Mouse (Mus musculus) midbrain, embryonic 16.5 days (tissue): ENCODE results near the gene Nrxn2. TPM values are rescaled to one million over a fixed set of nuclear protein-coding genes. Genes with fewer than 3 reads are reported as not detected.
A peak's percentile ranks its signal among the peaks of the same experiment; 100 is the strongest.

Experiments
- ATAC-seq: fragments of 200-750 bp; cut with Nextera tagmentation; 2 replicates; pipeline ENCODE4 v1.8.0; 2017; ENCODE audit warnings: moderate TSS enrichment
- H3K27ac ChIP-seq: fragments of 300-500 bp; sonication (generic); 2 replicates; pipeline ENCODE4 v1.5.1; 2014; ENCODE audit warnings: mild to moderate bottlenecking, low read length, mixed read lengths
- H3K27me3 ChIP-seq: fragments of 300-500 bp; sonication (generic); 2 replicates; pipeline ENCODE4 v1.6.1; 2014; ENCODE audit warnings: low read depth, low read length, mixed read lengths; ENCODE audit not compliant: control insufficient read depth, insufficient read depth
- H3K36me3 ChIP-seq: fragments of 300-500 bp; sonication (generic); 2 replicates; pipeline ENCODE4 v1.6.1; 2014; ENCODE audit warnings: mild to moderate bottlenecking, low read length, moderate library complexity, mixed read lengths; ENCODE audit not compliant: control insufficient read depth, insufficient read depth
- H3K4me1 ChIP-seq: fragments of 300-500 bp; sonication (generic); 2 replicates; pipeline ENCODE4 v1.6.1; 2014; ENCODE audit warnings: mild to moderate bottlenecking, low read length, mixed read lengths; ENCODE audit not compliant: control insufficient read depth, insufficient read depth
- H3K4me2 ChIP-seq: fragments of 300-500 bp; sonication (generic); 2 replicates; pipeline ENCODE4 v1.6.1; 2014; ENCODE audit warnings: mild to moderate bottlenecking, low read length, mixed read lengths
- H3K4me3 ChIP-seq: fragments of 300-500 bp; sonication (generic); 2 replicates; pipeline ENCODE4 v1.5.1; 2014; ENCODE audit warnings: low read depth, mild to moderate bottlenecking, low read length, moderate library complexity, mixed read lengths
- H3K9ac ChIP-seq: fragments of 300-500 bp; sonication (generic); 2 replicates; pipeline ENCODE4 v1.6.1; 2014; ENCODE audit warnings: low read depth, low read length, mixed read lengths
- H3K9me3 ChIP-seq: fragments of 300-500 bp; sonication (generic); replicated peaks from 2 replicates; pipeline ENCODE4 v1.6.1; 2014; ENCODE audit warnings: mild to moderate bottlenecking, low read length, mixed read lengths; ENCODE audit not compliant: control insufficient read depth, poor library complexity, severe bottlenecking
- WGBS: fragments of 180-500 bp; shearing (Covaris S2); extraction: QIAGEN DNeasy Blood & Tissue Kit; methylation state at CpG from one replicate; pipeline ENCODE4 v1.1.7; 2014; 5-methylcytosine and 5-hydroxymethylcytosine counted together
- polyA plus RNA-seq: library from polyadenylated mRNA; unstranded; fragments of >200 nt; fragmentation: Nextera tagmentation; extraction: Ambion mirVana; gene quantifications from 2 replicates; pipeline ENCODE4 v1.2.1, GENCODE M21; 2015

Nrxn2 gene
- polyA plus RNA-seq, 1 experiment from 2014 or later = 37.5 TPM

DNA sequence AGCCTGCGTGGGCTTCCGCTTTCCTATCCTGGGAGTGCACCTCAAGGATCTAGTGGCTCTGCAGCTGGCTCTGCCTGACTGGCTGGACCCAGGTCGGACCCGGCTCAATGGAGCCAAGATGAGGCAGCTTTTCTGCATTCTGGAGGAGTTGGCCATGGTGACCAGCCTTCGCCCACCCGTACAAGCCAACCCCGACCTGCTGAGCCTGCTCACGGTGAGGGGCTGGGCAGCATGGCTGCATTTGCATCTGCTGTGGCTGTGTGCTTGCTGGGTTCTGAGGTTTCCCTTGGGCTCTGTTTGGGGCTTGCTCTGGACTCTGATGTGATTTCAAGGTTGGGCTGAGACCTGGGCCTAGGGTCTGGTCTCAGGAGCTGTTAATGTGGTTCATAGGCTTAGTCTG is 11.4 kb upstream of the Nrxn2 start:
- 75% methylated on average over 8 of the region's 8 CpGs for WGBS
- 0 out of 2 replicates have a peak, but pooled peaks cover 2% of the 10 kb centered on the region for H3K27me3 ChIP-seq
- H3K9ac ChIP-seq = no peak overlapping the region
- peaks cover 2% of the 10 kb centered on the region for H3K4me1 ChIP-seq
- no peak overlapping the region for H3K4me3 ChIP-seq
- H3K36me3 ChIP-seq = no peaks in the 10 kb centered on the region
- no peaks in the 10 kb centered on the region for H3K9me3 ChIP-seq
- no peak for ATAC-seq
- no peak overlapping the region for H3K4me2 ChIP-seq
- no peak overlapping the region for H3K27ac ChIP-seq

DNA sequence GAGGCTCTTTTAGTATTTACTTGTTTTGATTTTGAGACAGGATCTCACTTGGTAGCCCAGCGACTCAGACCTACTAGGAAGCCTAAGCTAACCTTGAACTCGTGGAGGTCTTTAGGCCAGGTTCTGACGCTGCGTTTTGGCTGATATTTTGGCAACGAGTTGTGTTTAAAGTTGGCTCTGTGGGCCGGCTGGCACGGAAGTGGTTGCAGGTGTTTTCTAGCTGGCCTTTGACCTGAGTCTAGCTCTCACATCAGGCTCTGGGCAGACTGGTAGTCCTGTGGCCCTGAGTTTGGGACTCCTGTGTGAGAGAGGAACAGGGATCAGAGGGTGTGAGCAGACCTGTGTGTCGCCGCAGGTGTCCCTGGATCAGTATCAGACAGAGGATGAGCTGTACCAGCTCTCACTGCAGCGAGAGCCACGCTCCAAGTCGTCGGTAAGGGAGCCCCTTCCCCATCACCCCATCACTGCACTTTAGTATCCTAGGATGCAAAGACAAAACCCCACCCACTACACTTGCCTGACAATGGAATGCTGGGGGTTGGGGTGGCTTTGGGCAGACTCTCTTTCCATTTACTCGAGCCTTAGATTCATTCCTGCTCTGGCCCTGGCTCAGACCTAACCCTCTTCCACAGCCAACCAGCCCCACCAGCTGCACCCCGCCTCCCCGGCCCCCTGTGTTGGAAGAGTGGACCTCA is 10.6 kb upstream of the Nrxn2 start:
- no peaks in the 10 kb centered on the region for H3K9me3 ChIP-seq
- no peak overlapping the region for H3K27ac ChIP-seq
- 49% methylated on average over 16 of the region's 16 CpGs for WGBS
- ATAC-seq = no peak
- H3K4me3 ChIP-seq = no peak overlapping the region
- no peak overlapping the region for H3K9ac ChIP-seq
- no peaks in the 10 kb centered on the region for H3K4me1 ChIP-seq
- no peak overlapping the region for H3K4me2 ChIP-seq
- H3K36me3 ChIP-seq = no peaks in the 10 kb centered on the region
- H3K27me3 ChIP-seq = no peaks in the 10 kb centered on the region

DNA sequence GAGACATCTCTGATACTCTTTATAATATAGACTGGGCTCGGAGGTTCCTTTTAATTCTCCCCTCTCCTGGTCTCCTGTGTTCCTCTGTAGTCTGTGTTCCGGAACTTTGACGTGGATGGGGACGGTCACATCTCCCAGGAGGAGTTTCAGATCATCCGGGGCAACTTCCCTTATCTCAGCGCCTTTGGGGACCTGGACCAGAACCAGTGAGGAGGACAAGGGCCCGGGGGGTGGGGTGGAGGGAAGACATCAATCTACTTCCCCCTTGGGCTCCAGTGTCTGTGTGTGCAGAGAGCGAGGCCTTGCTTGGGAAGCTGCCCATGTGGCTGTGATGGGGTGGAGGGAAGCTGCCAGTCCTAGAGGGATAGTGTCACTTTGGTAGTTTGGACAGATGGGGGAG is 9.8 kb upstream of the Nrxn2 start:
- Histone ChIP-seq H3K4me1 (no peaks in the 10 kb centered on the region), H3K9me3 (no peaks in the 10 kb centered on the region), H3K36me3 (no peaks in the 10 kb centered on the region), H3K27me3 (no peaks in the 10 kb centered on the region), H3K4me3 (no peak overlapping the region), H3K9ac (no peak overlapping the region), H3K27ac (no peak overlapping the region), H3K4me2 (no peak overlapping the region)
- no peak for ATAC-seq
- 82% methylated on average over 8 of the region's 8 CpGs for WGBS

DNA sequence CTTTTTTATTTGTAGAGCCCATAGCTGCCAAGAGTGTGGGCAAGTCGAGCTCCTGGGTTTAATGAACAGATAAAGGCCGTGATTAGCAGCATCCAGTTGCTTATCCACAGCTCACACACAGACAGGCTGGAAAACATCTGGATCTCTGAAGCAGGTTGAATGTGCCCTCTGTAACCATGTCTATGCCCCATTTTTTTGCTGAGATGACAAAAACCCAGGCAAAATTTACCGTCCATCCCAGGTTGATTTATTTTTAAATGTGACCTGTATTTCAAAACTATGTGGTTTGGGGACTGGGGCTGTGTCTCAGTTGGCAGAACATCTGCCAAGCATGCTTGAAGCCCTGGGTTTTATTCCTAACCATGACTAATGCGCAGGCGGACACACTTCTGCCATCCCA is 9.4 kb upstream of the Nrxn2 start:
- WGBS = 78% methylated on average over 5 of the region's 5 CpGs
- ATAC-seq = no peak

DNA sequence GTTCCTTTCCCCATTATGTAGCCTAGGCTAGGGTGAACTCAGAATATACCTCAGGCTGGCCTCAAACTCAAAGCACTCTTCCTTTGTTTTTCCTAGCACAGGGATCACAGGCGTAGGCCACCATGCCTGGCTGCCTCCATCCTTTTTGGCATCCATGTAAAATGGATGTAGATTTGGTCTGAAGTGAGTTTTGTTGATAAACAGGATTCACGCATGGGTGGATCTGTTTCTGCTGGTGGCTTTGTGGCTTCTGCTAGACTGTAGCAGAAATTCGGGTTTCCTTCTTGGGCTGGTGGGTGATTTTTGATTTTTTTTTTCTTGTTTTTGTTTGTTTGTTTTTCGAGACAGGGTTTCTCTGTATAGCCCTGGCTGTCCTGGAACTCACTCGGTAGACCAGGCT is 8.6 kb upstream of the Nrxn2 start:
- H3K4me1 ChIP-seq = no peaks in the 10 kb centered on the region
- no peak for ATAC-seq
- no peak overlapping the region for H3K4me2 ChIP-seq
- no peaks in the 10 kb centered on the region for H3K27me3 ChIP-seq
- 86% methylated on average over 5 of the region's 5 CpGs for WGBS
- no peak overlapping the region for H3K27ac ChIP-seq
- no peak overlapping the region for H3K4me3 ChIP-seq
- no peaks in the 10 kb centered on the region for H3K9me3 ChIP-seq
- H3K9ac ChIP-seq = no peak overlapping the region
- H3K36me3 ChIP-seq = no peaks in the 10 kb centered on the region

More for the DNA sequence above, 9.4 kb upstream of the Nrxn2 start:
- Histone ChIP-seq H3K4me1 (no peaks in the 10 kb centered on the region), H3K9me3 (no peaks in the 10 kb centered on the region), H3K36me3 (no peaks in the 10 kb centered on the region), H3K27ac (no peak overlapping the region), H3K4me2 (no peak overlapping the region), H3K4me3 (no peak overlapping the region), H3K9ac (no peak overlapping the region), H3K27me3 (no peaks in the 10 kb centered on the region)

DNA sequence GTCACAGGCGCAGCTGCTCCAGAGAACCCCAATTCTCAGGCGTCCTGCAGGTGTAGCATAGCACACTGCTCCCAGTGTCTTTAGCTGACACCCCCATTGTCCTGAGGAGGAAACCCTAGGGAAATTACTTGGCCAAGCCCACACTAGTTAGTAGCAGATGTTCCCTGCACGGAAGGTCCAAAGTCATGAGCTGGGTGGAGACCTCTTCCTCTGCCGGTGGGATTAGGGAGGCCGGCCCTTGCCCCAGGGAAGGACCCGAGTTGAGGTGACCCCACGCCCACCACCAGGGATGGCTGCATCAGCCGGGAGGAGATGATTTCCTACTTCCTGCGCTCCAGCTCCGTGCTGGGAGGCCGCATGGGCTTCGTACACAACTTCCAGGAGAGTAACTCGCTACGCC is 5.7 kb upstream of the Nrxn2 start:
- Histone ChIP-seq H3K9me3 (no peaks in the 10 kb centered on the region), H3K27me3 (no peaks in the 10 kb centered on the region), H3K4me3 (no peak overlapping the region), H3K9ac (no peak overlapping the region), H3K4me1 (peaks cover 28% of the 10 kb centered on the region), H3K4me2 (no peak overlapping the region), H3K27ac (no peak overlapping the region), H3K36me3 (no peaks in the 10 kb centered on the region)
- no peak for ATAC-seq
- WGBS = 76% methylated on average over 14 of the region's 14 CpGs

DNA sequence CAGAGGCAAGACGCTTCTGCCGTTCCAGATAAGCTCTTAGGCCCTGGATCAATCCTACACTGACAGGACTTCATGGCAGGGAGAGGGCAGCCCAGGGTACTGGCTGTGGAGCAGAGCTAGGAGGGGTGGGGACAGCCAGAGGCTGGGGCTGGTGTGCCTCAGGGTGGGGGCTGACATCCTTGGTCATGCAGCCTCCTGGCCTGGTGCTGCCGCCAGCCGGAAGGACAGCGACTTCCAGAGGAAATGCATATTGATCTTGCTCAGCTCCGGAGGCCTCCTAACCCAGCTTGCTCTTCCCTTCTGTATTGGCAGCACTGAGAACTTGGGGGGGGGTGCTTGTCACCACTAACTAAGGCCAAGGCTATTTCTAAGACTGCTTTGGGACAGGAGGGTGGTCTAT is 3.1 kb upstream of the Nrxn2 start:
- 22% methylated on average over 6 of the region's 6 CpGs for WGBS
- H3K36me3 ChIP-seq = no peaks in the 10 kb centered on the region
- no peaks in the 10 kb centered on the region for H3K27me3 ChIP-seq
- 0 out of 2 replicates have a peak overlapping the region, but pooled peaks have one; percentile 8 for H3K9ac ChIP-seq
- peaks cover 37% of the 10 kb centered on the region for H3K4me1 ChIP-seq
- ATAC-seq = no peak
- no peak overlapping the region for H3K4me3 ChIP-seq
- H3K9me3 ChIP-seq = no peaks in the 10 kb centered on the region
- no peak overlapping the region for H3K4me2 ChIP-seq
- H3K27ac ChIP-seq = peak overlapping the region; percentile 96

DNA sequence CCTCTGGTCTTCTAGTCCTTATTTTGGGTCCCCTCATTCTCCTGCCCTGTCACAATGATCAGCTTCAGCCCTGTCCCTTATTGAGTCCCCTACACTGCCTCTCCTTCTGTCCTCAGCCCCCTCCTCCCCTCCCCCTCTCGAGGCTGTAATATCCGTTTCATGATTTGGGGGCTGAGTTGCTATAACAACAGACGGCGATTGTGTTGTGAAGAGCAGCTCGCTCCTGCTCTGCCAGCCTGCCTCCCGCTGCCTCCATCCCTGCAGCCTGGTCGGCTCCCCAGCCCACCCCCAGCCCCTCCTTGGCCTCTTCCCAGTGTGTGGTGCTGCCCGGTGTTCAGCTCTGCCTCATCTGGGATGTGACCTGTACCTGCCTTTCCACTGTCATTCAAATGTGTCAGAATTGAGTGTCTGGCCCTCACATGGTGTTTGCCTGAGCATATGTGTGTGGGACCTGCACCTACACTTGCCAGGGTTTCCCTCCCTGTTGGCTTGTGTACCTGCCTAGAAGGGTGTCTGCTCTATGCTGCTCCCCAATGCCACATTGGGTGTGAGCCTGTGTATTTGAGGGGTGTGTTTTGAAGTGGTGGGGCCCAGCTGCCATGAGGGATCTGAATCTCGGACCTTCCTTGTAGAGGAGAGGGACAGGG is 2.3 kb upstream of the Nrxn2 start:
- H3K4me3 ChIP-seq = no peak overlapping the region
- H3K4me1 ChIP-seq = peaks cover 45% of the 10 kb centered on the region
- H3K36me3 ChIP-seq = no peaks in the 10 kb centered on the region
- no peaks in the 10 kb centered on the region for H3K9me3 ChIP-seq
- peak; percentile 8; the same call in 1 of the 2 replicates for ATAC-seq
- H3K4me2 ChIP-seq = peak overlapping the region; percentile 31
- H3K27ac ChIP-seq = peak overlapping the region; percentile 96
- no peaks in the 10 kb centered on the region for H3K27me3 ChIP-seq
- WGBS = 4% methylated on average over 9 of the region's 9 CpGs
- peak overlapping the region; percentile 27 for H3K9ac ChIP-seq
